Comparison of ENCODE assay signal across 8 mouse cellular contexts in the genomic region with DNA sequence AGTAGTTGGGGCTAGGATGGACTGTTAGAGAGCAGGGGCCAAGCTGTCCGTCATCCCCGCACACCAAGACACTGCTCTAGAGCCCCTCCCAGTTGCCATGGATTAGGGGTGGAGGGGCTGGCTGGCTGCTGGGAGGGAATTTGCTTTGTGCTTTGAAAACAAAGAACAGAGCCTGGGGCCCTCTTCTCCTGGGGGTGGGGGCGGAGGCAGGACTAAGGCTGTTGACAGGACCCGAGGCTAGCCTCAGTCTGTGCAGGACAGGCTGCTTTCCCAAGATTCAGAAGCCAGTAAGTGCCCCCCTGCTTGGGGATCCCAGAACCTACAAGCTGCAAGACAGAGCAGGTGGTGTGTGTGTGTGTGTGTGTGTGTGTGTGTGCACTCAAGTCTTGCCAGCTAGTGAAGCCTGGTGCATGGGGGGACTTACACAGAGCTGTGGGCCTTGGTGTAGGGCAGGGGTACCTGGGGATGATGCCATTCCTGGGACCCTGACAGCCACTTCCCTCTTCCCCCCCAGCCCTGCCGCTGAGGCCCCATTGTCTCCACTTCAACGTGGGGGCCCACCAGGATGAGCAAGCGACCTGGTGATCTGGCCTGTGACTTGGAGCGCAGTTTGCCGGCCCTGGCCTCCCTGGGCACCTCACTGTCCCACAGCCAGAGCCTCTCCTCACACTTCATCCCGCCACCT. TPM values are rescaled to one million over a fixed set of nuclear protein-coding genes. Genes with fewer than 3 reads are reported as not detected.
DNase-seq lines count a peak whose midpoint lies in the region; ATAC-seq lines count a peak whose summit lies in the region.
"Had no signal": no experiment of that assay in that cellular context is flagged by ENCODE, and none has a peak within 500 bp of the region (broad histone marks: within the 10 kb centered on the region; RNA-seq: fewer than 3 reads in every experiment).

No protein-coding gene starts in this region.

- no peaks in the 10 kb centered on the region for H3K4me1 ChIP-seq in limb, embryonic 11.5 days (ENCODE audit: control insufficient read depth, insufficient read depth, low read length)
- peaks cover 14% of the 10 kb centered on the region for H3K4me1 ChIP-seq in limb, embryonic 10.5 days
- 0 out of 2 replicates have a peak, but pooled peaks cover 3% of the 10 kb centered on the region for H3K4me1 ChIP-seq in embryonic facial prominence, embryonic 14.5 days (ENCODE audit: control insufficient read depth, insufficient read depth, low read length)
- H3K4me1 ChIP-seq in hindbrain, embryonic 13.5 days (replicated peaks), result peaks cover 41% of the 10 kb centered on the region

- WGBS in limb, embryonic 11.5 days, result 53% methylated on average over 10 of the region's 10 CpGs
- WGBS in limb, embryonic 10.5 days, result 51% methylated on average over 10 of the region's 10 CpGs
- 55% methylated on average over 4 of the region's 10 CpGs for WGBS in embryonic facial prominence, embryonic 14.5 days
- WGBS in hindbrain, embryonic 13.5 days, result 29% methylated on average over 9 of the region's 10 CpGs

- H3K27me3 ChIP-seq in limb, embryonic 11.5 days (ENCODE audit: control insufficient read depth, insufficient read depth, low read length), result no peaks in the 10 kb centered on the region
- no peaks in the 10 kb centered on the region for H3K27me3 ChIP-seq in limb, embryonic 10.5 days (ENCODE audit: low read depth, poor library complexity, severe bottlenecking)
- no peaks in the 10 kb centered on the region for H3K27me3 ChIP-seq in embryonic facial prominence, embryonic 14.5 days (replicated peaks; ENCODE audit: control insufficient read depth, insufficient read depth, low read length)
- no peaks in the 10 kb centered on the region for H3K27me3 ChIP-seq in hindbrain, embryonic 13.5 days

- no peaks in the 10 kb centered on the region for H3K9me3 ChIP-seq in limb, embryonic 11.5 days (ENCODE audit: control insufficient read depth, low read length)
- H3K9me3 ChIP-seq in limb, embryonic 10.5 days (replicated peaks), result no peaks in the 10 kb centered on the region
- H3K9me3 ChIP-seq in embryonic facial prominence, embryonic 14.5 days (ENCODE audit: control insufficient read depth, low read length), result no peaks in the 10 kb centered on the region
- no peaks in the 10 kb centered on the region for H3K9me3 ChIP-seq in hindbrain, embryonic 13.5 days

- peaks cover 6% of the 10 kb centered on the region; the same call in 1 of the 2 replicates for H3K36me3 ChIP-seq in limb, embryonic 11.5 days (ENCODE audit: control insufficient read depth, insufficient read depth, low read length)
- H3K36me3 ChIP-seq in limb, embryonic 10.5 days, result peaks cover 36% of the 10 kb centered on the region
- peaks cover 29% of the 10 kb centered on the region for H3K36me3 ChIP-seq in embryonic facial prominence, embryonic 14.5 days (ENCODE audit: control insufficient read depth, insufficient read depth, low read length)
- peaks cover 29% of the 10 kb centered on the region for H3K36me3 ChIP-seq in hindbrain, embryonic 13.5 days

- DNase-seq in limb, embryonic 11.5 days (ENCODE audit: low spot score), result no peak
- DNase-seq in limb, embryonic 10.5 days (ENCODE audit: low spot score), result no peak
- DNase-seq in embryonic facial prominence, embryonic 14.5 days (ENCODE audit: low spot score), result no peak
- DNase-seq in retina, postnatal 1 day, result peak; percentile 86
- DNase-seq in adrenal gland, postnatal 14 days, result no peak
- DNase-seq in thymus, postnatal 10 days (ENCODE audit: low spot score in 2 of 2), result no peak

- H3K4me2 ChIP-seq in limb, embryonic 11.5 days (ENCODE audit: low read depth, severe bottlenecking), result no peak overlapping the region
- H3K4me2 ChIP-seq in embryonic facial prominence, embryonic 14.5 days (ENCODE audit: low read depth, low read length), result no peak overlapping the region
- peak overlapping the region; percentile 34 for H3K4me2 ChIP-seq in hindbrain, embryonic 13.5 days

- no peak overlapping the region for H3K27ac ChIP-seq in limb, embryonic 11.5 days (replicated peaks; ENCODE audit: low read depth, low read length)
- no peak overlapping the region for H3K27ac ChIP-seq in limb, embryonic 10.5 days
- no peak overlapping the region for H3K27ac ChIP-seq in embryonic facial prominence, embryonic 14.5 days (replicated peaks; ENCODE audit: low read depth, low read length)
- peak overlapping the region; percentile 61 for H3K27ac ChIP-seq in hindbrain, embryonic 13.5 days

- H3K9ac ChIP-seq in limb, embryonic 11.5 days (ENCODE audit: low read length), result no peak overlapping the region
- H3K9ac ChIP-seq in embryonic facial prominence, embryonic 14.5 days (ENCODE audit: low read depth, low read length), result 0 out of 2 replicates have a peak overlapping the region, but pooled peaks have one; percentile 14
- peak overlapping the region; percentile 49; the same call in 1 of the 2 replicates for H3K9ac ChIP-seq in hindbrain, embryonic 13.5 days

- H3K4me3 ChIP-seq in limb, embryonic 11.5 days (ENCODE audit: low read depth, low read length), result no peak overlapping the region
- no peak overlapping the region for H3K4me3 ChIP-seq in limb, embryonic 10.5 days
- H3K4me3 ChIP-seq in embryonic facial prominence, embryonic 14.5 days (ENCODE audit: low read depth, low read length), result no peak overlapping the region
- H3K4me3 ChIP-seq in hindbrain, embryonic 13.5 days, result no peak overlapping the region

- peak; percentile 17; the same call in 1 of the 2 replicates for ATAC-seq in limb, embryonic 11.5 days (ENCODE audit: insufficient number of reproducible peaks, low FRiP score, low TSS enrichment, low read depth)
- ATAC-seq in embryonic facial prominence, embryonic 14.5 days (ENCODE audit: low read depth), result no peak
- ATAC-seq in hindbrain, embryonic 13.5 days (ENCODE audit: low FRiP score), result peak; percentile 66; the same call in 1 of the 2 replicates

RNA-seq across cellular contexts. Expression of a gene that starts 11.9 kb away (rescaled TPM):
- 0.41 and 0.53 TPM in 2 replicates for polyA plus RNA-seq in limb, embryonic 11.5 days (2014; fragmentation: Nextera tagmentation; extraction: Ambion mirVana)
- 0.16 and 0.40 TPM in 2 replicates for polyA plus RNA-seq in limb, embryonic 10.5 days (2016; fragmentation: Nextera tagmentation; extraction: Ambion mirVana)
- polyA plus RNA-seq in embryonic facial prominence, embryonic 14.5 days (2014; fragmentation: Nextera tagmentation; extraction: Ambion mirVana), result 22.8 and 27.7 TPM in 2 replicates
- polyA plus RNA-seq in hindbrain, embryonic 13.5 days (2015; fragmentation: Nextera tagmentation; extraction: Ambion mirVana), result 0.21 and 0.35 TPM in 2 replicates
- total RNA-seq in adrenal gland, postnatal 14 days (2021), result 0.48 and 0.53 TPM in 2 replicates
- total RNA-seq: granulocyte monocyte progenitor cell, adult 5-6 weeks had no signal

RNA-seq across cellular contexts. Expression of a gene that starts 13.5 kb away (rescaled TPM):
- polyA plus RNA-seq in limb, embryonic 11.5 days (2014; fragmentation: Nextera tagmentation; extraction: Ambion mirVana), result 37.7 and 38.3 TPM in 2 replicates
- 37.8 and 41.3 TPM in 2 replicates for polyA plus RNA-seq in limb, embryonic 10.5 days (2016; fragmentation: Nextera tagmentation; extraction: Ambion mirVana)
- polyA plus RNA-seq in embryonic facial prominence, embryonic 14.5 days (2014; fragmentation: Nextera tagmentation; extraction: Ambion mirVana), result 31.0 and 32.8 TPM in 2 replicates
- polyA plus RNA-seq in hindbrain, embryonic 13.5 days (2015; fragmentation: Nextera tagmentation; extraction: Ambion mirVana), result 44.4 and 44.7 TPM in 2 replicates
- total RNA-seq in adrenal gland, postnatal 14 days (2021), result 21.5 and 22.7 TPM in 2 replicates

RNA-seq across cellular contexts. Expression of a gene that starts 14.6 kb away (rescaled TPM):
- polyA plus RNA-seq in limb, embryonic 11.5 days (2014; fragmentation: Nextera tagmentation; extraction: Ambion mirVana), result 0.13 and 0.17 TPM in 2 replicates
- 0.61 TPM in 1 of 2 replicates, not detected in the other for polyA plus RNA-seq in limb, embryonic 10.5 days (2016; fragmentation: Nextera tagmentation; extraction: Ambion mirVana)
- 0.49 and 0.59 TPM in 2 replicates for polyA plus RNA-seq in embryonic facial prominence, embryonic 14.5 days (2014; fragmentation: Nextera tagmentation; extraction: Ambion mirVana)
- 3.2 and 4.2 TPM in 2 replicates for polyA plus RNA-seq in hindbrain, embryonic 13.5 days (2015; fragmentation: Nextera tagmentation; extraction: Ambion mirVana)
- 687 and 769 TPM in 2 replicates for total RNA-seq in adrenal gland, postnatal 14 days (2021)
- total RNA-seq: granulocyte monocyte progenitor cell, adult 5-6 weeks had no signal

RNA-seq across cellular contexts. Expression of a gene that starts 23.5 kb away (rescaled TPM):
- 0.17 TPM in 1 of 2 replicates, not detected in the other for polyA plus RNA-seq in limb, embryonic 11.5 days (2014; fragmentation: Nextera tagmentation; extraction: Ambion mirVana)
- polyA plus RNA-seq in limb, embryonic 10.5 days (2016; fragmentation: Nextera tagmentation; extraction: Ambion mirVana), result 0.13 TPM in 2 replicates
- 4.1 and 5.1 TPM in 2 replicates for polyA plus RNA-seq in embryonic facial prominence, embryonic 14.5 days (2014; fragmentation: Nextera tagmentation; extraction: Ambion mirVana)
- polyA plus RNA-seq in hindbrain, embryonic 13.5 days (2015; fragmentation: Nextera tagmentation; extraction: Ambion mirVana), result 1.1 and 2.4 TPM in 2 replicates
- 0.63 and 0.68 TPM in 2 replicates for total RNA-seq in adrenal gland, postnatal 14 days (2021)
- total RNA-seq: granulocyte monocyte progenitor cell, adult 5-6 weeks had no signal

RNA-seq across cellular contexts. Expression of a gene that starts 28.6 kb away (rescaled TPM):
- 6.3 and 9.5 TPM in 2 replicates for polyA plus RNA-seq in limb, embryonic 11.5 days (2014; fragmentation: Nextera tagmentation; extraction: Ambion mirVana)
- 9.7 and 10.5 TPM in 2 replicates for polyA plus RNA-seq in limb, embryonic 10.5 days (2016; fragmentation: Nextera tagmentation; extraction: Ambion mirVana)
- 9.3 and 10.5 TPM in 2 replicates for polyA plus RNA-seq in embryonic facial prominence, embryonic 14.5 days (2014; fragmentation: Nextera tagmentation; extraction: Ambion mirVana)
- 9.4 and 10.4 TPM in 2 replicates for polyA plus RNA-seq in hindbrain, embryonic 13.5 days (2015; fragmentation: Nextera tagmentation; extraction: Ambion mirVana)
- total RNA-seq in adrenal gland, postnatal 14 days (2021), result 5.3 and 5.9 TPM in 2 replicates

Comparison
In these comparisons a context has a peak if more than half of its experiments do, and no peak if none do; other contexts are left out.
1. RNA of a gene that starts 11.9 kb away (polyA plus RNA-seq): 22.8 to 27.7 TPM in embryonic facial prominence, embryonic 14.5 days; 0.41 to 0.53 TPM in limb, embryonic 11.5 days, 0.16 to 0.40 TPM in limb, embryonic 10.5 days and 0.21 to 0.35 TPM in hindbrain, embryonic 13.5 days; every median in the first group is over 10 times any median in the second.